Mouse (Mus musculus) kidney, adult 18-20 months (tissue): ENCODE measurements at regions not wholly inside any gene's neighbourhood (a gene's known extent, or its start where the extent isn't known, plus 50 kb on each side); places are given as distances from the start of the nearest gene placed in this dataset.

Experiments
- DNase-seq: peaks from one replicate; pipeline ENCODE4 v3.0.0; 2021

DNA sequence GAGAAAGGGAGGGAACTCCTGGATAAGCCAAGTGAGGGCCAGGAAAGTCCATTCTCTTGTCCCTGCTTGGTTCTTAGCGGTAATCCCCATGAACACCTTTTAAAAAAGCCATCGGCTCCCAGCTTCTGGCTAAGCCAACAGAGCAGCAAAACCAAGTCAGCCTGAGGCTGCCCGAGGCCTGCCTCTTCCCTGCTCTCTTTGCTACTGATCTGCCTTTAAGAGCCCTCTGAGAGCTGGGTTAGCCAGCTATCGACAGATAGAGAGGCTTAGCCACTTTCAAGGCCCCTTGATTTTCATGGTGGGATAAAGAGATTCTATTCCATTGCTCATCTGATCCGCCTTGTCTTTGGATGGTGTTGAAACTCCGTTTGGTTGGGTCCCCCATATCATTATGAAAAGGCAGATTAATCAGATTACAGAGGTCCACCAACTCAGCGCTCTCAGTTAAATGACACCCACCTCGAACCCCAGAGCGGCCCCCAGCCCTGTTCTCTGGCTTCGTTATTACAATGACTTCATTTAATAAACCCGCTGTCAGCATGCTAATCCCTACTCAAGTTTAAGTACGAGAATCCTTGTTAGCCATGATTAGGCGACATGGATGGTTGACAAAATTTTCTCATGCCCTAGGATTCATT lies 66.1 kb downstream of the Slc4a3 start:
- DNase-seq: no peak

DNA sequence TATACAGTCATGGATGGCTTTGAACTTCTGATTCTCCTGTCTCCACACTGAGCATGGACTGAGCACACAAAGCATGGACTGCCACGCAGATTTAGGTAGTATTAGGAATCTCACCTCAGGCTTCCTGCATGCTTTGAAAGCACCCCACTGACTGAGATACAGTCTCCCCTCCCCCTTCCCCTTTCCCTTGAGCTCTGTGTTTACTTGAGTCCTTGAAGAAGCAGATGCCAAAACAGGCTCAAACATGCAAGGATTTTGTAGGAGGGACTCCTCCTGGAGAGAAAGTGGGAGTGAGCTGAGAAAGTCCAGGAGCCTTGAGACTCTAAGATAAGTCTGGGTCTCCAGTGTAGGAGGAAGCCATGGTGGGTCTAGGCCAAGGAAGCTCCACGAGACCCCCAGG lies 67.1 kb downstream of the Slc4a3 start:
- DNase-seq: no peak

DNA sequence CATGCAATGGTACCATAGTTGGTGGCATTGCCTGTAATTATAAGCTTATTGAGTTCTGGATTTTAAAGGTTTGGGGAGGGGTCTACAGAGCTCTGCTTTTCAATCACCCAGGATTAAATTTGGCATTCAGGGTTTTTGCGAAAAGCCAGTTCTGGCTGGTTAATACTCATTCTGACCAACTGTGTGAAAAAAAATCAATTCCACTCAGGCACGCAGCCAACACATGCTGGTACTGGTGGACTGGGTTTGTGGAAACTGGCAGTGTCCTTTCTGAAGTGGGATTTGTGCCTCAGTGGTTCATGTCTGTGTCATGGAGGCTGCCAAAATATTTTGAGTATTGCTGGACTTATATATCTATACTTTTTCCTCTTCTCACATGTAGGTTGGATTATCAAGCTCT lies 70.9 kb downstream of the Slc4a3 start:
- no peak for DNase-seq

GRCm38 (mm10) chr1:75618367-75618790 lies 72.3 kb downstream of the Slc4a3 start:
- DNase-seq: no peak

DNA sequence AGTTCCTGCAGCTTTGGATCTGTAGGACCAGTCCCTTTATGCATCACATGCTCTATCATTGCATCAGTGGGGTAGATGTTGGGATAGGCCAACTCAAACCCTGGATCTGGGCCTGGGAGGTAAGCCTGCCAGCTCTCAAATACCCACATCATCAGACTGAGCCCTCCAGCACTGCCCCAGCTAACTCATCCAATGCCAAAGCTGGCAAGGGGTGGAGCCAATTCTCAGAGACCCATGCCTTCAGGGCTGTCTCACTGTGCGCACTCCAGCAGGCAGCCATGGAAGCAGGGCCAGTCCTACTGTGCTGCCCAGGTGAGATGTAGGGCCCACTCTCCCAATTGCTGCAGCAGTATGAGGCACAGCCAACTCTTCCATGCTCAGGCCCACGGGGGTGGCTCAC lies 84.2 kb downstream of the Slc4a3 start:
- no peak for DNase-seq

DNA sequence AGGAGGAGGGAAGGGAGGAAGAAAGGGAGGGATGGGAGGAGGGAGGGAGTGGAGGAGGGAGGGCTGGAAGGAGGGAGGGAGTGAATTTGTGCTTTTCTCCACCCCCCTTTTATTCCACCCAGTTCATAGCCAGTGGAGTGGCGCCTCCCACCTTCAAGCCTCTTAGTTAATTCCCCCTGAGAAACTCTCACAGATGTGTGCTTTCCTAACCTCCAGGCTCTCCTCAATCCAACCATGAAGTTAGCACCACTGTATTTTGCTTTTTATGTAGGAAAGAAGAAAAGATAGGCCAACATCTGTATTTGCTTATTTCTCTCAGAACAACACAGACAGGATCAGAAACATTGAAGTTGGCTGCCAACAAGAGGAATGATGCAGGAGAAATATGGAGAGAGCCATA lies 85.7 kb downstream of the Slc4a3 start:
- no peak for DNase-seq

DNA sequence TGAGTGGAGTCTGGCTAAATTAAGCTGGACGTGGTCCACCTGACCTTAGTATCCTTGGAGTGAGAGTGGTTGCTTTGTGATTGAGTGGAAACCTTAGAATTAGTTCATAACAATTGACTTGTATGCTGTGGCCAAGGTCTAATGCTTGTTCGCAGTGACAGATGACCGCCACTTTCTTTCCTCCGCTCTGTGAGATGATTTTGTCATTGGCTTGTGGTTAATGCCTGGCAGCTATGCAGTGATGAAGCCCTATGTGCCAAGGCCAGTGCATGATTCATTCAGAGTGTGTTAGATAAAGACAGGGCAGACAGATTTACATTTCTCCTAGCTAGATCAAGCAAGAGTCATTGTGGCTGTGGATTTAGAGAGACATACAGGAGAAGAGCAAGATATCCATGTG lies 89.5 kb downstream of the Slc4a3 start:
- DNase-seq: peak; percentile 3

- no peak for DNase-seq
These were observed 93.2 kb downstream of the Slc4a3 start for GRCm38 (mm10) chr1:75639031-75640001.

DNA sequence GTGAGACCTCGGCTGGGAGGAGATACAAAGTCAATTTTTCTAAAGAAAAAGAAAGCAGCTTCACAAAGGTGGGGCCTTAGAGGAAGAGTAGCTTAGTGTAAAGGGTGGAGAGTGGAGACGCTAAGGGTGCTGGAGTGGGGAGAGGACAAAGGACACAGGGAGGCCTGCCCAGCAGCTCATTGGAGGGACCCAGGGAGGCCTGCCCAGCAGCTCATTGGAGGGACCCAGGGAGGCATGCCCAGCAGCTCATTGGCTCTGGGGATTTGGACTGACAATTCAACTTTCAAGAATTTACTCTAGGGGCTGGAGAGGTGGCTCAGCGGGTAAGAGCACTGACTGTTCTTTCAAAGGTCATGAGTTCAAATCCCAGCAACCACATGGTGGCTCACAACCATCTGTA lies 96.4 kb downstream of the Slc4a3 start:
- no peak for DNase-seq

DNA sequence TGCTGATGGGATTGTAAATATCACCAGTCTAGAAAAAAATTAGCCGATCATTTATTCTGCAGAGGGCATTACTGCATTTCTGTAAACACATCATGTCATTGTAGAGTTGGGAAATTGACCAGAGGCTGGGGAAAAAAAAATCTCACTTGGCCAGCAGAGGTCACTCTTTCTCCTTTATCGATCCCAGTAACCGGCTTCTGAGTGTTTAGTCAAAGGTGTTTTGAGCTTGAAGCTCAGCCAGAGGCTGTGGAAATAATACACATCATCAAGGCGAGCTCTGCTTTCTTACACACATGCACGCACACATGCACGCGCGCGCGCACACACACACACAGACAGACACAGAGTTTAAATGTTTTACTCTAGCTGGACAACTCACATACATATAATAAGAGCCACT lies 106.5 kb downstream of the Slc4a3 start:
- peak; percentile 62 for DNase-seq

GRCm38 (mm10) chr1:75652987-75653573 lies 107.0 kb downstream of the Slc4a3 start:
- DNase-seq: no peak

DNA sequence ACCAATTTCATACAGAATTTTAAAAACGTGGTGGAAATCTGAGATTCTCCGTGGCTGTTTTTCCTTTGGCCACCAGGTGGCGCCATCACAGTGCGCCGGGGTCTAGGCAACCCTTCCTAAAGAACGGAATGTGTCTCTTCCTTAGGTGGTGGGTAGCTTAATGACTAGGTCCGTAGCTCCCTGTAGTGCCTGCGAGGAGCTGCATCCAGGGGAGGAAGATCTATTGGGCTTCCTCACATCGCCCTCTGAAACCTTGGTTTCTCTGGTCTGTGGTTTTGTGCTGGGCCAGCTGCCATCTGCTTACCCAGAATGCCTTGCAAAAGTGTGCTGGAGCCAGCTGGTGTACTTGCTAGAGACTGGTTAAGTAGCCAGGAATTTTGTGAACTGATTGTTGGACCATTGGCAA lies 107.6 kb downstream of the Slc4a3 start:
- peak; percentile 62 for DNase-seq

DNA sequence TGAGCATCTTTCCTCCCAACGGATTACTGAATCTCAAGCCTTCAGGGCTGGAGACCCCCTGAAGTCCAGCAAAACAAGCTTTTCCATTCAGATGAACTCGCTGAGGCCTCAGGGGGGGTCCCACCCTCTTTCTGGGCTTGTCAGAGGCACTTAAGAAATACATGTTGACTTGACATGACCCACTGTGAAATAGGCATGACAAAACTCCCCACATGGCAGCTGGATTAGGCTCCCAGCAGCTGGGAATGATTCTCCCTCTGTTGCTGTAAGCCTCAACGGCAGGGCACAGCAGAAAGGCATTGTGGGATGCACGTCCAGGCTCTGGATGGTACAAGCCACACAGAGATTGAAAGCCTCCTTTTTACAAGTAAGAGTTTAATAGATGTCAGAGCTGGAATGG lies 110.5 kb downstream of the Slc4a3 start:
- DNase-seq: no peak

DNA sequence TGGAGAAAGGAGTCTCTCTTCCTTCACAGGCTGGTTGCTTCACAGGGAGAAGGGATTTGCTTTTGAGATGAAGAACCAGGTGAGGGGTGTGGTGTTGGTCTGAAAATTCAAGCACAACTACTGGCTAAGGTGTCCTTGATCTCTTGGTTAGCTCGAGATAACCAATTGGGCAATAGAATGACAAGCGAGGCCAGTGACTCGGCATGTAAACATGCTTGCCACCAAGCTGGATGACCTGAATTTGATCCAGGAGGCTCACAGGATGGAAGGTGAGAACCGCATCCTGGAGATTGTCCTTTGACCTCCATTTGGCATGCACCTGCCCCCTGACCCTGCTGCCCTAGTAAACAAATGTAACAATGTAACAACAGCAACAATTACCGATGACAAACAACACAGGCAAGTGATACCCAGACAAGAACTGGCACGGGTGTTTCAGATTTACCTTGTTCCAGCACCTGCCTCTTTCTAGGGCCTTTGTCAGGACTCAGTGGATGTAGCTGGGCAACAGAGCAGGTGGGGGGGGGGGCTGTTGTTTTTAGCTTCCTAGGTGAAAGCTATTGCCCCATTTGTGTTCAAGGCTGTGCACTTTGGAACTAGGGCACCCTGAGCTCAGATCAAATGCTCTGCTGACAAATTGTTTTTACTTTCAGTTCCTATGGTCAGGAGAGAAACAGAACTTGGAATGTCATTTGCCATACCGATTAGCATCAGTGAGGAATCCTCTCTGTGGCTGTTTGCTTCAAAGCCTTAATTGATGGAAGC lies 114.5 kb downstream of the Slc4a3 start:
- DNase-seq: no peak

DNA sequence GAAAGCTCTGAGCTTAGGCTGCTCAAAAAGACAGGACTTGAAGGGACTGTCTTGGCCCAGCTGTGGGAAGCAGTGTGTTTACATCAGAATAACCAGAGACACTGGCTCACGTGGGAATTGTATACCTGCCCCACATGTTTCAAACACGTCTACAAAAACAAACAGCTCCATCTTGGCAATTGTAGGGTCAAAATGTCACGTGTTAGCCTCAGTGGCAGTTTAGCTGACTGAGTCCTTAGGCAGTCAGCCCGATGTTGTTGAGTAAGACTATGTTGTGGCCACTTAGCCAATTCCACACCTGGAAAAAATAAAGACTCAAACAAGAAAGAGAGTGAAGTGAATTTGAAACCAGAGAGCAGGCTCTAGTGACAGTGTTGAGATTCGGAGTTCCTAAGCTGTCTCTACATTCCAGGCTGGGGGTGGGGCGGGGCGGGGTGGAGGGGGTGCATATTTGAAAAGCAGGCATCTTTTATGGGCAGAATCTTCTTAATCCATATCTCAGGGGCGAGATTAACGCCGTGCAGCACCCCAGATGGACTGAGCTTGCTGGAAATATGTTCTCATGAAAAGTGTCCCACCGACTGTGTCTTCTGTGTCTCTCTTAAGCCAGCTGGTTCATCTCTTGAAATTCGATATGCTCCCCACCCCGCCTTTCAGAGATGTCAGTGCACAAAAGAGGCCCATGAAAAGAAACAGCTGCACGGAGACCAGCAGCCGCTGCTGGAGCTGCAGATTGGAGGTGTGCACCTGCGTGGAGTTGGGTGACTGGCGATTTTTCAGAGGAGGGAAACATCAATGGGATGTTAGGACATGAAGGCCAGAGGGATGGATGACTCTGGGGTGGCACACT lies 116.3 kb downstream of the Slc4a3 start:
- DNase-seq: no peak

DNA sequence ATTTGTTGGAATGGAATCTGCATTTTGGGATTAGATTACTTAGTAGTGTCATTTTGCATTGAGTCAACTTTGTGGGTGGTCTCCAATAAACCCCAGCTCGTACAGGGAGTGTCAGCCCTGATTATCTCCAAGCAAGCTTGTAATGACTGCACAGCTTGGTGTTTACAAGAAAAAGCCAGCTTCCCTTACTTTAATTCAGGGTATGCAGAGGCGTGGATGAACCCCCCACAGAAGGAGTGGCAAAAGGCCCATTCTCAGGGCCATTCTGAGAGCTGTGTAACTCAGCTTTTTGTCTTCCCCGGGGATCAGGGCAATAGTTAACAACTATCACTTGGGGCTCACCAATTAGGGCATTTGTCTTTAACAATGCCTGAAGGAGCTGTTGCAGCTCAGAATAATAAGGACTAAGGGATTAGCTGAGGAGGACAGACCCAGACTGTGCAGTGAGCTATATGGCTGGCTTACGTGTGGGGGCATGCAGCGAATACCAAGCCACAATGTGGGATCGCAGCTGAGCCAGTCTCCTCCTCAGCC lies 121.7 kb downstream of the Slc4a3 start:
- no peak for DNase-seq

- DNase-seq: no peak
These were observed 130.2 kb downstream of the Slc4a3 start for GRCm38 (mm10) chr1:75676295-75676694.

DNA sequence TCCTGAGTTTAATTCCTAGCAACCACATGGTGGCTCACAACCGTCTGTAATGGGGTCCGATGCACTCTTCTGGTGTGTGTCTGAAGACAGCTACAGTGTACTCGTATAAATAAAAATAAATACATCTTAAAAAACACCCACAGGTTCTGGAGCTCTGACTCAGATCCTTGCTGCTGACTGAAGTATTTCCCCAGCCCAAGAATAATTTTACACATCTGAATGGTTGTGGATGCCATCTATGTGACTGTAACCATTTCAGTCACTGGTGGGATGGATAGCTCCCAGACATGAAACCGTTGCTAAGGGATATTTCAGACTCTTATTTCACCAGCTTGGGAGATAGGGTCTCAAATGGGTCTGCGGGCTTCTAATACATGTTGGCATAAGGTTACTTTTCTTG lies 131.6 kb downstream of the Slc4a3 start:
- DNase-seq: no peak

DNA sequence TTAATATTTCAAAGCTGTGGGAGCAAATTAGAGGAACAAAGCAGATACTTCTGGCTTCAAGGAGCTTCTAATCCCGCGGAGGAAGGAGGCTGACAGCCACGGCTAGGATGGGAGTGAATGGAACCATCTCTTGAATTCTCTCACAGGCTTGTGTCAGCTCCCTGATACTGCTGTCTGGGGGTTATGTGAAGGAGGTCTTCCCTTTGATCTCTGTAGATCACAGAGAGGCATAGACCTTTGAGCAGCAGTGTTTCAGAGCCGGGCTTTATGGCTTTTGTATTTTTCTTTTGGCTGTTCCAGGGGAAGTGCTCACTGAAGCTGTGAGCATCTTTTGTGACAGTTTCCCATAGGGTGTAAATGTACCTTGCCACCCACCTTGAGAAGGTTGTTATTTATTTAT lies 132.2 kb downstream of the Slc4a3 start:
- DNase-seq: no peak

DNA sequence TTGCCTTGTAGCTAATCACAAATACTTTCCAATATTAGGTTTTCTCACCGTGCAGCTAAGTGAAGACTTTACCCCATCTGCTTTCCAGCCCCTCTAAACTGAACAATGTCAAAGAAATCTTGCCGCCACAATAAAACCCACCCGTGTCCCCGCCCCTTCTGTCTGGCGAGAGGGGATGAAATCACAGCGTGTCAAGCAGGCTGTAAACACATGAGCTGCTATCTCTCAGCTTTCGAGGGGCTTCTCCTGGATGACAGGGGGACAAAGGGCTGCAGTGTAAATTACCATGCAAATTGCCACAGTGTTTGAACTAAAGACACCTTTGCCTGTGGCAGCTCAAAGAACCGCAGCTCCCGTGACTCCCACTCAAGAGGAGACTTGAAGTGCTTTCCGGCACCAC lies 134.3 kb downstream of the Slc4a3 start:
- no peak for DNase-seq

DNA sequence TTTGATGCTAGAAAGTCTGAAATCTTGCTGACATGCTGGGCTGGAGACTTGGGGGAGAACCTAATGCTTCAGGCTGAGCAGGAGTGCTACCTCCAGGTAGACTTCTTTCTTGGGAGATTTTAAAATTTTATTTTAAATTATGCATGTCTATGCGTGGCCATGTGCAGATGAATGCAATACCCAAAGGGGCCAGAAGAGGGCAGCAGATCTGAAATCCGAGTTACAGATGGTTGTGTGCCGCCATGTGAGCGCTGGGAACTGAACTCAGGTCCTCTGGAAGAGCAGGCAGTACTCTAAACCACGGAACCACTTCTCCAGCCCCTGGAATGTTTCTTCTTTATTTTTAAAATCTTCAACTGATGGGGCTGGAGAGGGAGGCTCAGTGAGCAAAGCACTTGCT lies 135.8 kb downstream of the Slc4a3 start:
- no peak for DNase-seq

GRCm38 (mm10) chr1:75692781-75693180 lies 146.7 kb downstream of the Slc4a3 start:
- DNase-seq: no peak
